Mouse (Mus musculus) CH12.LX (cell line): ENCODE data around the gene Oas1h. TPM values are rescaled to one million over a fixed set of nuclear protein-coding genes. Genes with fewer than 3 reads are reported as not detected.

ENCODE experiments used
- DNase-seq: peaks from one replicate; pipeline ENCODE4 v3.0.0-alpha.2; 2013; ENCODE audit errors: extremely low read depth
- H3K27ac ChIP-seq: 2 replicates; pipeline ENCODE4 v1.5.1; 2012; ENCODE audit warnings: low read depth, mild to moderate bottlenecking, control low read depth, moderate library complexity; ENCODE audit not compliant: insufficient read depth
- H3K27me3 ChIP-seq: replicated peaks from 2 replicates; pipeline ENCODE3; 2012; ENCODE audit warnings: inconsistent platforms
- H3K36me3 ChIP-seq, 2 experiments: replicated peaks in 1 of 2; 2 replicates each; pipeline versions ENCODE3 to v1.6.1; 2012; ENCODE audit warnings: inconsistent platforms in 1 of 2, low read length in 1 of 2, mild to moderate bottlenecking in 1 of 2, mixed read lengths in 1 of 2, moderate library complexity in 1 of 2; ENCODE audit not compliant: control insufficient read depth in 1 of 2, insufficient read depth in 1 of 2
- H3K4me1 ChIP-seq, 2 experiments: 2 replicates each; pipeline ENCODE4 v1.6.1; 2012; ENCODE audit warnings: inconsistent platforms in 1 of 2, moderate library complexity in 1 of 2; ENCODE audit not compliant: insufficient read depth in 2 of 2, control insufficient read depth in 1 of 2
- H3K4me2 ChIP-seq: 2 replicates; pipeline ENCODE4 v1.6.1; 2012; ENCODE audit warnings: low read depth, mild to moderate bottlenecking, control low read depth; ENCODE audit not compliant: poor library complexity, insufficient read depth, severe bottlenecking
- H3K4me3 ChIP-seq, 3 experiments: fragments of 150-350 bp in 1 of 3; sonication (generic) in 1 of 3; replicated peaks in 1 of 3; 2 replicates each; pipeline versions ENCODE3 to v1.5.1; 2011 to 2012; ENCODE audit warnings: low read depth in 2 of 3, low read length in 2 of 3, mild to moderate bottlenecking in 2 of 3, moderate library complexity in 2 of 3, control low read depth in 1 of 3, improper control_type of control experiment in 1 of 3, inconsistent platforms in 1 of 3, mixed read lengths in 1 of 3; ENCODE audit not compliant: poor library complexity in 1 of 3
- H3K79me2 ChIP-seq: replicated peaks from 2 replicates; pipeline ENCODE4 v1.6.1; 2012; ENCODE audit warnings: mild to moderate bottlenecking, moderate library complexity; ENCODE audit not compliant: control insufficient read depth, poor library complexity, insufficient read depth, severe bottlenecking; ENCODE audit errors: extremely low read depth
- H3K9ac ChIP-seq: 2 replicates; pipeline ENCODE4 v1.6.1; 2012; ENCODE audit warnings: low read depth, mild to moderate bottlenecking, control low read depth, moderate library complexity; ENCODE audit not compliant: insufficient read depth
- H3K9me3 ChIP-seq: replicated peaks from 2 replicates; pipeline ENCODE3; 2012; ENCODE audit warnings: low read length, inconsistent platforms, mixed read lengths
- CHD2 ChIP-seq: IDR thresholded peaks from 2 replicates; pipeline ENCODE4 v1.6.1; 2011; ENCODE audit warnings: low read length, improper control_type of control experiment
- CTCF ChIP-seq, 2 experiments: IDR thresholded peaks in 1 of 2; conservative IDR thresholded peaks in 1 of 2; 2 replicates each; pipeline ENCODE4 v1.5.1; 2011 to 2012; ENCODE audit warnings: low read depth in 2 of 2, low read length in 2 of 2, improper control_type of control experiment in 1 of 2, inconsistent platforms in 1 of 2, mild to moderate bottlenecking in 1 of 2, moderate library complexity in 1 of 2
- E2F4 ChIP-seq: IDR thresholded peaks from 2 replicates; pipeline ENCODE4 v1.6.1; 2011; ENCODE audit warnings: low read depth, low read length, improper control_type of control experiment; ENCODE audit not compliant: insufficient replicate concordance
- ETS1 ChIP-seq: conservative IDR thresholded peaks from 2 replicates; pipeline ENCODE4 v1.6.1; 2012; ENCODE audit warnings: low read depth, mild to moderate bottlenecking, inconsistent platforms, low read length, improper control_type of control experiment, moderate library complexity
- GABPA ChIP-seq: IDR thresholded peaks from 2 replicates; pipeline ENCODE4 v1.6.1; 2012; ENCODE audit warnings: low read depth, low read length, improper control_type of control experiment, inconsistent platforms; ENCODE audit not compliant: insufficient replicate concordance
- IRF4 ChIP-seq: IDR thresholded peaks from 2 replicates; pipeline ENCODE4 v1.6.1; 2014; ENCODE audit warnings: low read depth, mild to moderate bottlenecking, inconsistent platforms, low read length, improper control_type of control experiment
- JUN ChIP-seq: IDR thresholded peaks from 2 replicates; pipeline ENCODE4 v1.6.1; 2011; ENCODE audit warnings: low read depth, mild to moderate bottlenecking, low read length, improper control_type of control experiment, moderate library complexity; ENCODE audit not compliant: insufficient read depth
- KAT2A ChIP-seq: IDR thresholded peaks from 2 replicates; pipeline ENCODE4 v1.6.1; 2012; ENCODE audit warnings: low read length, improper control_type of control experiment, inconsistent platforms; ENCODE audit not compliant: insufficient replicate concordance
- MAX ChIP-seq: IDR thresholded peaks from 2 replicates; pipeline ENCODE4 v1.6.1; 2011; ENCODE audit warnings: low read length, improper control_type of control experiment
- MAZ ChIP-seq: IDR thresholded peaks from 2 replicates; pipeline ENCODE4 v1.6.1; 2012; ENCODE audit warnings: low read depth, mild to moderate bottlenecking, inconsistent platforms, low read length, improper control_type of control experiment, moderate library complexity
- MXI1 ChIP-seq: IDR thresholded peaks from 2 replicates; pipeline ENCODE4 v1.6.1; 2011; ENCODE audit warnings: mild to moderate bottlenecking, low read depth, low read length, improper control_type of control experiment
- NRF1 ChIP-seq: IDR thresholded peaks from 2 replicates; pipeline ENCODE4 v1.6.1; 2014; ENCODE audit warnings: low read depth, mild to moderate bottlenecking, inconsistent platforms, low read length, improper control_type of control experiment, moderate library complexity
- POLR2AphosphoS2 ChIP-seq: IDR thresholded peaks from 2 replicates; pipeline ENCODE4 v1.6.1; 2011; ENCODE audit warnings: low read depth, low read length, improper control_type of control experiment
- RAD21 ChIP-seq: IDR thresholded peaks from 2 replicates; pipeline ENCODE4 v1.6.1; 2011; ENCODE audit warnings: low read depth, mild to moderate bottlenecking, low read length, improper control_type of control experiment, moderate library complexity
- SMC3 ChIP-seq: IDR thresholded peaks from 2 replicates; pipeline ENCODE4 v1.6.1; 2011; ENCODE audit warnings: low read depth, low read length, improper control_type of control experiment
- TBP ChIP-seq: conservative IDR thresholded peaks from 2 replicates; pipeline ENCODE4 v1.6.1; 2011; ENCODE audit warnings: low read depth, low read length, improper control_type of control experiment
- TCF12 ChIP-seq: IDR thresholded peaks from 2 replicates; pipeline ENCODE4 v1.6.1; 2014; ENCODE audit warnings: low read depth, mild to moderate bottlenecking, inconsistent platforms, low read length, improper control_type of control experiment
- USF1 ChIP-seq: IDR thresholded peaks from 2 replicates; pipeline ENCODE4 v1.6.1; 2014; ENCODE audit warnings: low read depth, mild to moderate bottlenecking, inconsistent platforms, low read length, improper control_type of control experiment
- USF2 ChIP-seq: conservative IDR thresholded peaks from 2 replicates; pipeline ENCODE4 v1.6.1; 2011; ENCODE audit warnings: low read depth, low read length, improper control_type of control experiment
- ZC3H11A ChIP-seq: IDR thresholded peaks from 2 replicates; pipeline ENCODE4 v1.6.1; 2012; ENCODE audit warnings: low read depth, mild to moderate bottlenecking, inconsistent platforms, low read length, improper control_type of control experiment
- ZMIZ1 ChIP-seq: IDR thresholded peaks from 2 replicates; pipeline ENCODE4 v1.6.1; 2012; ENCODE audit warnings: low read depth, mild to moderate bottlenecking, inconsistent platforms, low read length, improper control_type of control experiment
- ZNF384 ChIP-seq: IDR thresholded peaks from 2 replicates; pipeline ENCODE4 v1.6.1; 2012; ENCODE audit warnings: low read depth, low read length, improper control_type of control experiment, inconsistent platforms
- dilution Hi-C: fragments of 300-500 bp; cut with MboI; formaldehyde crosslinking; loops from 2 replicates; pipeline ENCODE4 v1.14.3; 2020; ENCODE audit warnings: low sequenced_read_pairs; ENCODE audit not compliant: extremely low pct_unique_long_range_greater_than_20kb, extremely low pct_ligation_motif_present
- in situ Hi-C: fragments of 300-500 bp; cut with MboI; formaldehyde crosslinking; loops from 3 replicates; pipeline ENCODE4 v1.14.3; 2019; ENCODE audit warnings: low sequenced_read_pairs, low pct_ligation_motif_present, low pct_unique_long_range_greater_than_20kb, mixed read lengths
- polyA plus RNA-seq: library from polyadenylated mRNA; unstranded; fragments of >175 nt; gene quantifications from 2 replicates; pipeline ENCODE4 v1.2.1, GENCODE M21; 2012; ENCODE audit warnings: low read depth; ENCODE audit not compliant: insufficient read length
- total RNA-seq, 2 experiments: library from RNA; depleted of rRNA; stranded (reverse); fragments of 300-350 nt in 1 of 2; fragments of >200 nt in 1 of 2; gene quantifications; 2 replicates each; pipeline ENCODE4 v1.2.3; 2012 to 2014

Gene Oas1h
- total and polyA plus RNA-seq, 3 experiments: not detected

DNA sequence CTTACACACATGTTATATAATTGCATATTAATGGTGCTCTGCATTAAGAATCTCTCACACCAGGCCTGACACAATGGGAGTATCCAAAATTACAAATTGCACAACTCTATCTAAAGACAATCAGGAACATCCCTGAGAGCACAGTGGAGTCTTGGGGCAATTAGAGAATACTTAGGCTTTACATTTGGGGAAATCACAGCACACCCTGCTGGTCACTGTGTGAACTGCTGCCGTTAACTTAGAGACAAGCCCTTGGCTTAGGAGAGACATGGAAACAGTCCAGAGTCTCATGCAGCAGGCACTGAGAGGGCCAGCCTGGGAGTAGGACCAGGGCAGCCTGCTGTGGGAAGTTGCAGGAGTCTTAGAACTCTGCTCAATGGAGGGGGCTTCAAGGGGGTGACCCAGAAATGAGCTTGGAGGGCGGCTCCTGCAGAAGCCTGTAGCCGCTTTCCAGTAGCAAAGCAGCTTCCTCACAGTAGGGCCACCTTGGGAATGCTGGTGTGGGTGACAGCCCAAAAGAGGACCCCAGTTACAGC, 11.6 kb upstream of the Oas1h start:
- peak; percentile 54 for DNase-seq
- H3K9ac ChIP-seq: no peak overlapping the region
- no peaks in the 10 kb centered on the region for H3K79me2 ChIP-seq
- H3K4me1 ChIP-seq: no peaks in the 10 kb centered on the region
- dilution Hi-C loops (no loop called here), in situ Hi-C loops (no loop called here)
- H3K4me3 ChIP-seq: no peak overlapping the region
- peak; percentile 71 for TF ChIP-seq SMC3
- TF ChIP-seq CTCF (conservative IDR thresholded peaks at IDR 0.05 in 1 of 2, IDR thresholded peaks at IDR 0.05 in 1 of 2; ENCODE audit: low read depth in 2 of 2, low read length in 2 of 2): peak; percentile 79 to 91
- peak; percentile 41 for TF ChIP-seq RAD21
- TF ChIP-seq TBP: no peak
- peak; percentile 12; the same call in 1 of the 2 replicates for TF ChIP-seq TCF12
- TF ChIP-seq POLR2AphosphoS2: no peak
- no peak for TF ChIP-seq JUN
- H3K9me3 ChIP-seq: peaks cover 10% of the 10 kb centered on the region
- no peak overlapping the region for H3K27ac ChIP-seq
- no peak overlapping the region for H3K4me2 ChIP-seq
- peaks cover 64% of the 10 kb centered on the region for H3K27me3 ChIP-seq
- H3K36me3 ChIP-seq: no peaks in the 10 kb centered on the region

GRCm38 (mm10) chr5:120859241-120859640, 2.0 kb upstream of the Oas1h start:
- H3K36me3 ChIP-seq: no peaks in the 10 kb centered on the region
- in situ Hi-C loops (no loop called here), dilution Hi-C loops (no loop called here)
- DNase-seq: no peak
- peaks cover 5% of the 10 kb centered on the region for H3K9me3 ChIP-seq
- H3K4me1 ChIP-seq: no peaks in the 10 kb centered on the region
- H3K27me3 ChIP-seq: peaks cover 70% of the 10 kb centered on the region
- H3K9ac ChIP-seq: no peak overlapping the region
- H3K79me2 ChIP-seq: no peaks in the 10 kb centered on the region
- no peak overlapping the region for H3K4me2 ChIP-seq
- no peak overlapping the region for H3K27ac ChIP-seq
- no peak for TF ChIP-seq CTCF (conservative IDR thresholded peaks at IDR 0.05 in 1 of 2, IDR thresholded peaks at IDR 0.05 in 1 of 2; ENCODE audit: low read depth in 2 of 2, low read length in 2 of 2)
- TF ChIP-seq GABPA: no peak
- TF ChIP-seq IRF4: no peak
- no peak for TF ChIP-seq MXI1
- no peak for TF ChIP-seq TCF12
- no peak for TF ChIP-seq KAT2A
- no peak for TF ChIP-seq USF1
- TF ChIP-seq USF2: no peak
- TF ChIP-seq TBP: no peak
- TF ChIP-seq MAZ: no peak
- no peak for TF ChIP-seq ZNF384
- TF ChIP-seq POLR2AphosphoS2: no peak
- TF ChIP-seq SMC3: no peak
- TF ChIP-seq ETS1: no peak
- TF ChIP-seq MAX: no peak
- TF ChIP-seq CHD2: no peak
- no peak for TF ChIP-seq ZC3H11A
- no peak for TF ChIP-seq NRF1
- TF ChIP-seq ZMIZ1: no peak
- no peak for TF ChIP-seq E2F4
- TF ChIP-seq, all 38 proteins: peak for 0
- no peak overlapping the region for H3K4me3 ChIP-seq
